Comparison of ENCODE assay signal across 9 mouse cellular contexts in the genomic region with DNA sequence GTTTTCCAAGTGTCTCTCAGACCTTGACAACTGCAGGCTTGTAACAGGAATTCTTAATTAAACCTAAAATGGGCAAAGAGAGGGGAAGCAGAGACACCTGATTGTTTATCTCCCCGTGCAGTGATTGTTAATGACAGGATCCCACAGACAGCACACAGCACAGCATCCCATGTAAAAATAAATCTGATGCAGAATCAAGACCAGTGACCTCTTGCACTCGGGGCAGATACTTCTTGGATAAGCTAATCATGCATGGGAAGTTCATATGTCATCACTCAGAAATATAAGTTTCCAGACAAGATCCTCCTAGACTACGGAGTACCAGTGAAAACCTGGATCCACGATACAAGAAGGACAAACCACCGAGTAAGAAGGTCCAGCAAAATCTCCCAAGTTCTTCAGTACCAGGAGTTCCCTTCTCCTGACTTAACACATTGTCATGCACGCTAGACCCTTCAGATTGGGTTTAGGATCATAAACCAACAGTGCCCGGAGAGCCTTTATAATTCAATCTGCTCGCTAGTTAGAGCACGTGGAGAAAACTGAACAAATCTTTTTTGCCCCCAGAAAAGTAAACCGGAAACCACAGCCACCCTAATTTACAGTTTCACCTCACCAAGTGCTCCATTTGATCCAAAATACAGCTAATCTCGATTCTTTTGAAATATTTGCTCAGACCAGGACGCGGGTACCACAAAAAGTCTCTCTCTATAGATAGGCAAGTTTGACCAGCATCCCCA. TPM values are rescaled to one million over a fixed set of nuclear protein-coding genes. Genes with fewer than 3 reads are reported as not detected.
A peak's percentile ranks its signal among the peaks of the same experiment; 100 is the strongest.
DNase-seq lines count a peak whose midpoint lies in the region; ATAC-seq and TF ChIP-seq lines count a peak whose summit lies in the region.
"Had no signal": no experiment of that assay in that cellular context is flagged by ENCODE, and none has a peak within 500 bp of the region (broad histone marks: within the 10 kb centered on the region; RNA-seq: fewer than 3 reads in every experiment).

No protein-coding gene starts in this region.

- H3K27me3 ChIP-seq in heart, embryonic 12.5 days (replicated peaks), result peaks cover 48% of the 10 kb centered on the region
- H3K27me3 ChIP-seq in ES-Bruce4 (ENCODE audit: control insufficient read depth, insufficient read depth, low read length, poor library complexity, severe bottlenecking), result peaks cover 8% of the 10 kb centered on the region
- H3K27me3 ChIP-seq in hindbrain, embryonic 12.5 days, result peaks cover 70% of the 10 kb centered on the region
- peaks cover 95% of the 10 kb centered on the region for H3K27me3 ChIP-seq in midbrain, embryonic 10.5 days (ENCODE audit: low read depth, poor library complexity, severe bottlenecking)

- H3K4me3 ChIP-seq in heart, embryonic 12.5 days, result peak overlapping the region; percentile 64; the same call in 1 of the 2 replicates
- peak overlapping the region; percentile 47; the same call in 1 of the 2 replicates for H3K4me3 ChIP-seq in ES-Bruce4 (ENCODE audit: low read depth, low read length)
- peak overlapping the region; percentile 52 for H3K4me3 ChIP-seq in hindbrain, embryonic 12.5 days
- peak overlapping the region; percentile 68 for H3K4me3 ChIP-seq in midbrain, embryonic 10.5 days

- no peak for TF ChIP-seq POLR2A in ES-Bruce4 (IDR thresholded peaks at IDR 0.05; ENCODE audit: insufficient read depth, low read length)

- TF ChIP-seq EP300 in ES-Bruce4 (IDR thresholded peaks at IDR 0.05; ENCODE audit: insufficient read depth, low read depth, low read length), result no peak

- no peak overlapping the region for H3K27ac ChIP-seq in heart, embryonic 12.5 days (ENCODE audit: poor library complexity, severe bottlenecking)
- no peak overlapping the region for H3K27ac ChIP-seq in ES-Bruce4 (ENCODE audit: insufficient read depth, low read length)
- H3K27ac ChIP-seq in hindbrain, embryonic 12.5 days, result no peak overlapping the region
- H3K27ac ChIP-seq in midbrain, embryonic 10.5 days (replicated peaks), result peak overlapping the region; percentile 78

- no peak for TF ChIP-seq CTCF in ES-Bruce4 (IDR thresholded peaks at IDR 0.05; ENCODE audit: low read depth, low read length)

- intact Hi-C loops in gastrocnemius, postnatal 14 days (cut with DNase I; ENCODE audit: low total_unique reads), result no loop called here

- 14% methylated on average over 13 of the region's 13 CpGs for WGBS in heart, embryonic 12.5 days
- WGBS in hindbrain, embryonic 12.5 days, result 8% methylated on average over 13 of the region's 13 CpGs
- 7% methylated on average over 13 of the region's 13 CpGs for WGBS in midbrain, embryonic 10.5 days

- peak overlapping the region; percentile 93 for H3K4me2 ChIP-seq in heart, embryonic 12.5 days
- H3K4me2 ChIP-seq in hindbrain, embryonic 12.5 days (replicated peaks), result peak overlapping the region; percentile 97

- H3K36me3 ChIP-seq in heart, embryonic 12.5 days, result no peaks in the 10 kb centered on the region
- H3K36me3 ChIP-seq in ES-Bruce4 (ENCODE audit: control insufficient read depth, insufficient read depth, low read length, poor library complexity, severe bottlenecking), result no peaks in the 10 kb centered on the region
- H3K36me3 ChIP-seq in hindbrain, embryonic 12.5 days, result no peaks in the 10 kb centered on the region
- H3K36me3 ChIP-seq in midbrain, embryonic 10.5 days, result no peaks in the 10 kb centered on the region

- no peak overlapping the region for H3K9ac ChIP-seq in heart, embryonic 12.5 days
- H3K9ac ChIP-seq in ES-Bruce4 (ENCODE audit: low read depth, poor library complexity, severe bottlenecking), result no peak overlapping the region
- H3K9ac ChIP-seq in hindbrain, embryonic 12.5 days, result no peak overlapping the region

- DNase-seq in heart, adult 8-10 months (ENCODE audit: low spot score), result no peak
- DNase-seq in midbrain, embryonic 10.5 days (ENCODE audit: low spot score), result no peak
- DNase-seq in spleen, postnatal 36 days (ENCODE audit: low spot score in 2 of 2), result no peak
- DNase-seq in gastrocnemius, postnatal 14 days, result no peak
- DNase-seq in cerebellum, adult 11 months, result no peak

- no peak for ATAC-seq in heart, embryonic 12.5 days (ENCODE audit: insufficient number of reproducible peaks, low FRiP score)
- no peak for ATAC-seq in hindbrain, embryonic 12.5 days (ENCODE audit: low FRiP score)

- peaks cover 11% of the 10 kb centered on the region for H3K4me1 ChIP-seq in heart, embryonic 12.5 days (replicated peaks)
- no peaks in the 10 kb centered on the region for H3K4me1 ChIP-seq in ES-Bruce4 (ENCODE audit: control insufficient read depth, insufficient read depth, low read length)
- H3K4me1 ChIP-seq in hindbrain, embryonic 12.5 days, result peaks cover 26% of the 10 kb centered on the region
- H3K4me1 ChIP-seq in midbrain, embryonic 10.5 days, result peaks cover 58% of the 10 kb centered on the region

- H3K9me3 ChIP-seq in heart, embryonic 12.5 days (replicated peaks), result no peaks in the 10 kb centered on the region
- H3K9me3 ChIP-seq in ES-Bruce4 (replicated peaks; ENCODE audit: control insufficient read depth, insufficient read depth, low read length, poor library complexity, severe bottlenecking), result no peaks in the 10 kb centered on the region
- no peaks in the 10 kb centered on the region for H3K9me3 ChIP-seq in hindbrain, embryonic 12.5 days (replicated peaks)
- no peaks in the 10 kb centered on the region for H3K9me3 ChIP-seq in midbrain, embryonic 10.5 days (replicated peaks)

RNA-seq across cellular contexts. Expression of a gene that starts 1.3 kb away (rescaled TPM):
- polyA plus RNA-seq in heart, embryonic 12.5 days (2016; fragmentation: Nextera tagmentation; extraction: Ambion mirVana), result 0.18 and 0.44 TPM in 2 replicates
- not detected for total RNA-seq in heart, adult 8-10 months (2022)
- 0.52 TPM in 1 of 2 replicates, not detected in the other for polyA plus RNA-seq in ES-Bruce4 (2011; ENCODE audit: insufficient read depth, insufficient read length, low read depth, missing spikeins)
- 3.5 and 3.9 TPM in 2 replicates for polyA plus RNA-seq in hindbrain, embryonic 12.5 days (2016; fragmentation: Nextera tagmentation; extraction: Ambion mirVana)
- polyA plus RNA-seq in midbrain, embryonic 10.5 days (2016; fragmentation: Nextera tagmentation; extraction: Ambion mirVana), result 4.1 and 4.7 TPM in 2 replicates
- total RNA-seq in gastrocnemius, postnatal 14 days (2021), result 1 to 10 TPM; 1.0 to 1.9 TPM
- total RNA-seq: common myeloid progenitor, adult 5-6 weeks had no signal
